Comparison of ENCODE assay signal across 7 mouse cellular contexts in genomic region chr11:103141101-103141943, GRCm38 (mm10). TPM values are rescaled to one million over a fixed set of nuclear protein-coding genes. Genes with fewer than 3 reads are reported as not detected.
A peak's percentile ranks its signal among the peaks of the same experiment; 100 is the strongest.
DNase-seq lines count a peak whose midpoint lies in the region; ATAC-seq and TF ChIP-seq lines count a peak whose summit lies in the region.

No protein-coding gene starts in this region.

- TF ChIP-seq CTCF in ES-Bruce4 (IDR thresholded peaks at IDR 0.05; ENCODE audit: low read depth, low read length), result no peak
- no peak for TF ChIP-seq CTCF in liver, postnatal 0 days (IDR thresholded peaks at IDR 0.05; ENCODE audit: low read depth)

- no peaks in the 10 kb centered on the region; the same call in 1 of the 2 replicates for H3K36me3 ChIP-seq in ES-Bruce4 (ENCODE audit: control insufficient read depth, insufficient read depth, low read length, poor library complexity, severe bottlenecking)
- H3K36me3 ChIP-seq in liver, postnatal 0 days (replicated peaks; ENCODE audit: insufficient read depth, low read length), result no peaks in the 10 kb centered on the region

- no peak for TF ChIP-seq POLR2A in ES-Bruce4 (IDR thresholded peaks at IDR 0.05; ENCODE audit: insufficient read depth, low read length)

- WGBS in liver, postnatal 0 days (ENCODE audit: insufficient replicate concordance), result 38% methylated on average over 11 of the region's 11 CpGs

- 0 out of 2 replicates have a peak overlapping the region, but pooled peaks have one; percentile 8 for H3K9ac ChIP-seq in ES-Bruce4 (ENCODE audit: low read depth, poor library complexity, severe bottlenecking)
- H3K9ac ChIP-seq in liver, postnatal 0 days (replicated peaks), result no peak overlapping the region

- no peak overlapping the region for H3K4me2 ChIP-seq in liver, postnatal 0 days (ENCODE audit: low read depth, low read length)

- no peaks in the 10 kb centered on the region for H3K9me3 ChIP-seq in ES-Bruce4 (replicated peaks; ENCODE audit: control insufficient read depth, insufficient read depth, low read length, poor library complexity, severe bottlenecking)
- H3K9me3 ChIP-seq in liver, postnatal 0 days (ENCODE audit: low read length), result no peaks in the 10 kb centered on the region

- peak; percentile 34 for ATAC-seq in liver, postnatal 0 days

- peak overlapping the region; percentile 73 for H3K27ac ChIP-seq in ES-Bruce4 (ENCODE audit: insufficient read depth, low read length)
- H3K27ac ChIP-seq in liver, postnatal 0 days (ENCODE audit: low read depth), result peak overlapping the region; percentile 64

- peaks cover 16% of the 10 kb centered on the region for H3K4me1 ChIP-seq in ES-Bruce4 (ENCODE audit: control insufficient read depth, insufficient read depth, low read length)
- H3K4me1 ChIP-seq in liver, postnatal 0 days (ENCODE audit: insufficient read depth), result peaks cover 20% of the 10 kb centered on the region

- peak; percentile 55 for TF ChIP-seq EP300 in ES-Bruce4 (IDR thresholded peaks at IDR 0.05; ENCODE audit: insufficient read depth, low read depth, low read length)
- no peak for TF ChIP-seq EP300 in liver, postnatal 0 days (IDR thresholded peaks at IDR 0.05; ENCODE audit: low read depth)

- DNase-seq in adrenal gland, postnatal 36 days, result peak; percentile 43 to 68
- DNase-seq in gastrocnemius, postnatal 4 days (ENCODE audit: low spot score in 2 of 2), result peak; percentile 64 to 83
- peak; percentile 73 for DNase-seq in kidney, adult 11 months
- no peak for DNase-seq in liver, postnatal 0 days
- peak; percentile 26 for DNase-seq in right cerebral cortex, postnatal 4 days
- no peak for DNase-seq in layer of hippocampus, postnatal 36 days

- no peak overlapping the region for H3K4me3 ChIP-seq in ES-Bruce4 (ENCODE audit: low read depth, low read length)
- no peak overlapping the region for H3K4me3 ChIP-seq in liver, postnatal 0 days (ENCODE audit: low read depth, low read length)

- H3K27me3 ChIP-seq in ES-Bruce4 (ENCODE audit: control insufficient read depth, insufficient read depth, low read length, poor library complexity, severe bottlenecking), result no peaks in the 10 kb centered on the region
- H3K27me3 ChIP-seq in liver, postnatal 0 days (ENCODE audit: insufficient read depth, low read length), result no peaks in the 10 kb centered on the region

RNA-seq across cellular contexts. Expression of gene Hexim2, which starts 9.1 kb away (rescaled TPM):
- polyA plus RNA-seq in ES-Bruce4 (2011; ENCODE audit: insufficient read depth, insufficient read length, low read depth, missing spikeins), result 1.7 and 4.5 TPM in 2 replicates
- 1 to 10 TPM; 3.5 to 5.9 TPM for total RNA-seq in adrenal gland, postnatal 36 days (2021)
- 1 to 10 TPM; 6.3 to 7.0 TPM for total RNA-seq in gastrocnemius, postnatal 4 days (2021)
- 3.4 and 3.7 TPM in 2 replicates for polyA plus RNA-seq in liver, postnatal 0 days (2015; fragmentation: Nextera tagmentation; extraction: Ambion mirVana)
- total RNA-seq in layer of hippocampus, postnatal 36 days (2021), result 10 to 100 TPM; 14.8 to 14.9 TPM

RNA-seq across cellular contexts. Expression of gene Hexim1, which starts 25.3 kb away (rescaled TPM):
- 17.2 and 20.1 TPM in 2 replicates for polyA plus RNA-seq in ES-Bruce4 (2011; ENCODE audit: insufficient read depth, insufficient read length, low read depth, missing spikeins)
- total RNA-seq in adrenal gland, postnatal 36 days (2021), result 10 to 100 TPM; 68.8 to 72.2 TPM
- total RNA-seq in gastrocnemius, postnatal 4 days (2021), result 10 to 100 TPM; 26.9 to 29.6 TPM
- 2.6 and 2.7 TPM in 2 replicates for polyA plus RNA-seq in liver, postnatal 0 days (2015; fragmentation: Nextera tagmentation; extraction: Ambion mirVana)
- total RNA-seq in layer of hippocampus, postnatal 36 days (2021), result 10 to 100 TPM; 52.7 to 56.1 TPM

RNA-seq across cellular contexts. Expression of gene Fmnl1, which starts 29.6 kb away (rescaled TPM):
- polyA plus RNA-seq in ES-Bruce4 (2011; ENCODE audit: insufficient read depth, insufficient read length, low read depth, missing spikeins), result 1.7 and 4.9 TPM in 2 replicates
- 10 to 100 TPM; 16.4 to 17.3 TPM for total RNA-seq in adrenal gland, postnatal 36 days (2021)
- 1 to 10 TPM; 8.1 to 8.2 TPM for total RNA-seq in gastrocnemius, postnatal 4 days (2021)
- polyA plus RNA-seq in liver, postnatal 0 days (2015; fragmentation: Nextera tagmentation; extraction: Ambion mirVana), result 4.1 and 5.9 TPM in 2 replicates
- 100 to 1,000 TPM; 136 to 154 TPM for total RNA-seq in layer of hippocampus, postnatal 36 days (2021)

RNA-seq across cellular contexts. Expression of gene Acbd4, which starts 39.8 kb away (rescaled TPM):
- 15.0 and 19.4 TPM in 2 replicates for polyA plus RNA-seq in ES-Bruce4 (2011; ENCODE audit: insufficient read depth, insufficient read length, low read depth, missing spikeins)
- total RNA-seq in adrenal gland, postnatal 36 days (2021), result 100 to 1,000 TPM; 118 to 127 TPM
- total RNA-seq in gastrocnemius, postnatal 4 days (2021), result 10 to 100 TPM; 45.0 to 53.0 TPM
- 56.5 and 57.0 TPM in 2 replicates for polyA plus RNA-seq in liver, postnatal 0 days (2015; fragmentation: Nextera tagmentation; extraction: Ambion mirVana)
- 10 to 100 TPM; 76.4 to 86.1 TPM for total RNA-seq in layer of hippocampus, postnatal 36 days (2021)

RNA-seq across cellular contexts. Expression of gene Plcd3, which starts 39.9 kb away (rescaled TPM):
- polyA plus RNA-seq in ES-Bruce4 (2011; ENCODE audit: insufficient read depth, insufficient read length, low read depth, missing spikeins), result 14.7 and 17.5 TPM in 2 replicates
- total RNA-seq in adrenal gland, postnatal 36 days (2021), result 10 to 100 TPM; 10.1 to 11.1 TPM
- total RNA-seq in gastrocnemius, postnatal 4 days (2021), result 10 to 100 TPM in 1 of 2 experiments, 1 to 10 TPM in 1; 9.3 to 12.4 TPM
- 0.82 and 0.85 TPM in 2 replicates for polyA plus RNA-seq in liver, postnatal 0 days (2015; fragmentation: Nextera tagmentation; extraction: Ambion mirVana)
- total RNA-seq in layer of hippocampus, postnatal 36 days (2021), result 1 to 10 TPM; 9.5 TPM

Comparison
In these comparisons a context has a peak if more than half of its experiments do, and no peak if none do; other contexts are left out.
1. DNase-seq: peak in adrenal gland, postnatal 36 days (2 of 2), gastrocnemius, postnatal 4 days (2 of 2), kidney, adult 11 months (single experiment) and right cerebral cortex, postnatal 4 days (single experiment); none in liver, postnatal 0 days (single experiment) and layer of hippocampus, postnatal 36 days (0 of 2).
2. RNA of gene Fmnl1, which starts 29.6 kb away (total RNA-seq): 136 to 154 TPM in layer of hippocampus, postnatal 36 days; 16.4 to 17.3 TPM in adrenal gland, postnatal 36 days and 8.1 to 8.2 TPM in gastrocnemius, postnatal 4 days; every median in the first group is over 4 times any median in the second.